Mouse (Mus musculus) brown adipose tissue, adult 24 weeks (tissue): ENCODE measurements around the gene Pkd2. TPM values are rescaled to one million over a fixed set of nuclear protein-coding genes. Genes with fewer than 3 reads are reported as not detected.

Experiments used
- H3K27ac ChIP-seq: fragments of 200-500 bp; replicated peaks from 2 replicates; pipeline ENCODE4 v1.5.1; 2012; ENCODE audit warnings: low read depth, mild to moderate bottlenecking, low read length
- H3K4me1 ChIP-seq: fragments of 200-500 bp; 2 replicates; pipeline ENCODE4 v1.6.1; 2012; ENCODE audit warnings: low read length, mixed read lengths; ENCODE audit not compliant: control insufficient read depth, insufficient read depth, insufficient read length
- H3K4me3 ChIP-seq: fragments of 200-500 bp; 2 replicates; pipeline ENCODE4 v1.5.1; 2012; ENCODE audit warnings: low read depth, mild to moderate bottlenecking, low read length, moderate library complexity; ENCODE audit not compliant: insufficient read depth
- polyA plus RNA-seq: library from polyadenylated mRNA; stranded (reverse); fragments of >200 nt; gene quantifications from 2 replicates; pipeline ENCODE4 v1.2.4, GENCODE M21; 2012; ENCODE audit not compliant: missing spikeins, insufficient read depth, insufficient read length

The Pkd2 gene
- polyA plus RNA-seq, 1 experiment, result 11.5 TPM

GRCm38 (mm10) chr5:104507829-104508194 lies 48.6 kb downstream of the Pkd2 start:
- Histone ChIP-seq H3K4me1 (no peaks in the 10 kb centered on the region; the same call in 1 of the 2 replicates), H3K27ac (no peak overlapping the region), H3K4me3 (peak overlapping the region; percentile 31; the same call in 1 of the 2 replicates)

GRCm38 (mm10) chr5:104508195-104508891 lies 49.1 kb downstream of the Pkd2 start, which contains the start of gene BC005561:
BC005561 (plus strand) TSS chr5:104508352.
- Histone ChIP-seq H3K27ac (peak within 1 kb of the TSS; percentile 82), H3K4me3 (peak within 1 kb of the TSS; percentile 84), H3K4me1 (no peaks in the 10 kb centered on the region; the same call in 1 of the 2 replicates)

GRCm38 (mm10) chr5:104511211-104511610 lies 52.0 kb downstream of the Pkd2 start:
- Histone ChIP-seq H3K4me3 (no peak overlapping the region), H3K4me1 (no peaks in the 10 kb centered on the region; the same call in 1 of the 2 replicates), H3K27ac (no peak overlapping the region)

- Histone ChIP-seq H3K4me1 (no peaks in the 10 kb centered on the region), H3K4me3 (no peak overlapping the region)
These were observed 79.4 kb downstream of the Pkd2 start for GRCm38 (mm10) chr5:104538612-104539011.

GRCm38 (mm10) chr5:104539331-104539730 lies 80.1 kb downstream of the Pkd2 start:
- Histone ChIP-seq H3K27ac (no peak overlapping the region), H3K4me3 (no peak overlapping the region), H3K4me1 (no peaks in the 10 kb centered on the region)

More at GRCm38 (mm10) chr5:104538612-104539011, 79.4 kb downstream of the Pkd2 start:
- H3K27ac ChIP-seq, result no peak overlapping the region

Other genes with a start within 250 kb of the Pkd2 start
- gene Ibsp, start 160.3 kb upstream of the Pkd2 start, polyA plus RNA-seq, result not detected in 2 replicates
- not detected in 2 replicates for gene Mepe, start 134.1 kb upstream of the Pkd2 start, polyA plus RNA-seq
- 0.75 TPM in 1 of 2 replicates, not detected in the other for gene Spp1, start 24.3 kb upstream of the Pkd2 start, polyA plus RNA-seq
- gene BC005561, start 48.9 kb downstream of the Pkd2 start, polyA plus RNA-seq, result 1.7 and 2.9 TPM in 2 replicates